Mouse (Mus musculus) limb, embryonic 12.5 days (tissue): ENCODE measurements around the gene Vkorc1l1. TPM values are rescaled to one million over a fixed set of nuclear protein-coding genes. Genes with fewer than 3 reads are reported as not detected.
"Not testable (repeated sequence)": the region's sequence is repeated elsewhere in the genome, so short reads cannot be mapped to it uniquely, and the experiment has no call there.

Experiments
- ATAC-seq: fragments of 200-750 bp; cut with Nextera tagmentation; 2 replicates; pipeline ENCODE4 v1.8.0; 2017; ENCODE audit warnings: low read depth, moderate TSS enrichment; ENCODE audit not compliant: insufficient number of reproducible peaks, insufficient read depth, low FRiP score, low TSS enrichment
- H3K27ac ChIP-seq: fragments of 300-500 bp; sonication (generic); 2 replicates; pipeline ENCODE4 v1.5.1; 2016; ENCODE audit warnings: mild to moderate bottlenecking, moderate library complexity
- H3K27me3 ChIP-seq: fragments of 300-500 bp; sonication (generic); 2 replicates; pipeline ENCODE4 v1.6.1; 2016; ENCODE audit warnings: mild to moderate bottlenecking, moderate library complexity
- H3K36me3 ChIP-seq: fragments of 300-500 bp; sonication (generic); 2 replicates; pipeline ENCODE4 v1.6.1; 2016; ENCODE audit warnings: mild to moderate bottlenecking, moderate library complexity
- H3K4me1 ChIP-seq: fragments of 300-500 bp; sonication (generic); replicated peaks from 2 replicates; pipeline ENCODE4 v1.6.1; 2016
- H3K4me2 ChIP-seq: fragments of 300-500 bp; sonication (generic); 2 replicates; pipeline ENCODE4 v1.6.1; 2016; ENCODE audit warnings: mild to moderate bottlenecking, moderate library complexity
- H3K4me3 ChIP-seq: fragments of 300-500 bp; sonication (generic); replicated peaks from 2 replicates; pipeline ENCODE4 v1.5.1; 2016; ENCODE audit warnings: mild to moderate bottlenecking
- H3K9ac ChIP-seq: fragments of 300-500 bp; sonication (generic); replicated peaks from 2 replicates; pipeline ENCODE4 v1.6.1; 2016; ENCODE audit warnings: mild to moderate bottlenecking, moderate library complexity
- H3K9me3 ChIP-seq: fragments of 300-500 bp; sonication (generic); 2 replicates; pipeline ENCODE4 v1.6.1; 2016; ENCODE audit warnings: mild to moderate bottlenecking, moderate library complexity
- WGBS: fragments of 180-500 bp; shearing (Covaris S2); methylation state at CpG from one replicate; pipeline ENCODE4 v1.1.7; 2016; 5-methylcytosine and 5-hydroxymethylcytosine counted together
- polyA plus RNA-seq: library from polyadenylated mRNA; unstranded; fragments of >200 nt; fragmentation: Nextera tagmentation; extraction: Ambion mirVana; gene quantifications from 2 replicates; pipeline ENCODE4 v1.2.1, GENCODE M21; 2016

Gene Vkorc1l1
- polyA plus RNA-seq, 1 experiment from 2014 or later = 35.8 TPM

DNA sequence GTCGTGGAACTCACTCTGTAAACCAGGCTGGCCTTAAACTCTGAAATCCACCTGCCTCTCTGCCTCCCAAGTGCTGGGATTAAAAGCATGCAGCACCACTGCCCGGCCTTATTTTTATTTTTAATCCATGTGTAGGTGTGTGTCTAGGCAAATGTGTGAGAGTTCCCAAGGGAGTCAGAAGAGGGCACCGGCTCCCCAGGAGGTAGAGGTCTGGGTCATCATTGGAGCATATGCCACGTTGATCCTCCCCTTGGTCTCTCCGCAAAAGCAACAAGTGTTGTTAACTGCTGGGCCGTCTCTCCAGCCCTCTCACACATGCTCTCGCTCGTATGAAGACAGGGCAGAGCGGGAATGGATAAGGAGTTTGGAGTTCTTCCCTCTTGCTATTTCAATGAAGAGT is 23.0 kb upstream of the Vkorc1l1 start:
- no peaks in the 10 kb centered on the region for H3K27me3 ChIP-seq
- 79% methylated on average over 9 of the region's 9 CpGs for WGBS
- no peak overlapping the region for H3K4me3 ChIP-seq
- ATAC-seq = no peak
- H3K36me3 ChIP-seq = no peaks in the 10 kb centered on the region
- H3K9me3 ChIP-seq = no peaks in the 10 kb centered on the region
- no peak overlapping the region for H3K27ac ChIP-seq
- no peaks in the 10 kb centered on the region for H3K4me1 ChIP-seq
- H3K4me2 ChIP-seq = no peak overlapping the region
- no peak overlapping the region for H3K9ac ChIP-seq

DNA sequence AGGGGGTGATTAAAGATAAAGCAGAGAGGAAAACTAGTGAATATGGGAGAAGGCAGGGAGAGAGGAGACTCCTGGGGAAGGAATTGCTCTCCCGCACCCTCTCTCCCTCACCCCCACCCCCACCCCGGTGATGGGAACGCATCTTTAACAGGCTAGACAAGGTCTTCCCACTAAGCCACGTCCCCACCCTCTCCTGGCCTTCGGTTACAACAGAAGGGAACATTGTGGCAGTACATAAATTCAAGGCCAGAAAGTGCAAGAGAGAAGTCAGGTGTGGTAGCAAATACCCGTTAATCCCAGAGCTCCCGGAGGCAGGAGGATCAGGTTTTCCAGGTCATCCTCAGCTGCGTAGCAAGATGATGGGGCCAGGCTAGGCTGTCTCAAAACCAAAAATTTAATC is 22.4 kb upstream of the Vkorc1l1 start:
- Histone ChIP-seq H3K4me1 (no peaks in the 10 kb centered on the region), H3K4me2 (no peak overlapping the region), H3K27me3 (no peaks in the 10 kb centered on the region), H3K9ac (no peak overlapping the region), H3K27ac (no peak overlapping the region), H3K4me3 (no peak overlapping the region), H3K9me3 (no peaks in the 10 kb centered on the region), H3K36me3 (no peaks in the 10 kb centered on the region)
- 65% methylated on average over 8 of the region's 8 CpGs for WGBS
- no peak for ATAC-seq

DNA sequence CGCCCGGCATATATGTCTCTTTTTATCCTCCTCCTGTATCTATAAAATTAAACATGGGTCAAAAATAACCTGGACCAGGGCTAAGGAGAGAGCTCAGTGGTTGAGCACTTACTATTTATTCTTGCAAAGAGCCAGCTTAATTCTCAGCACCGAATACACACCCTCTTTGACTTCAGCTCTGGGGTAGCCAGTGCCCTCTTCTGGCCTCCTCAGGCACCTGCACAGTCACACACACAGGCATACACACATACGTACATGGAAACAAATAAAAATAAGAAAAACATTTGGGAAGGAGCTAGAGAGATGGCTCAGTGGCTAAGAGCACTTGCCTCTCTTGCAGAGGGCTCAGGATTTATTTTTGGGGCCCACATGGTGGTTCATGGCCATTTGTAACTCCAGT is 19.8 kb upstream of the Vkorc1l1 start:
- Histone ChIP-seq H3K27ac (no peak overlapping the region), H3K27me3 (no peaks in the 10 kb centered on the region), H3K36me3 (no peaks in the 10 kb centered on the region), H3K4me2 (no peak overlapping the region), H3K9me3 (no peaks in the 10 kb centered on the region), H3K9ac (no peak overlapping the region), H3K4me1 (no peaks in the 10 kb centered on the region), H3K4me3 (no peak overlapping the region)
- no peak for ATAC-seq
- 91% methylated on average over 4 of the region's 4 CpGs for WGBS

DNA sequence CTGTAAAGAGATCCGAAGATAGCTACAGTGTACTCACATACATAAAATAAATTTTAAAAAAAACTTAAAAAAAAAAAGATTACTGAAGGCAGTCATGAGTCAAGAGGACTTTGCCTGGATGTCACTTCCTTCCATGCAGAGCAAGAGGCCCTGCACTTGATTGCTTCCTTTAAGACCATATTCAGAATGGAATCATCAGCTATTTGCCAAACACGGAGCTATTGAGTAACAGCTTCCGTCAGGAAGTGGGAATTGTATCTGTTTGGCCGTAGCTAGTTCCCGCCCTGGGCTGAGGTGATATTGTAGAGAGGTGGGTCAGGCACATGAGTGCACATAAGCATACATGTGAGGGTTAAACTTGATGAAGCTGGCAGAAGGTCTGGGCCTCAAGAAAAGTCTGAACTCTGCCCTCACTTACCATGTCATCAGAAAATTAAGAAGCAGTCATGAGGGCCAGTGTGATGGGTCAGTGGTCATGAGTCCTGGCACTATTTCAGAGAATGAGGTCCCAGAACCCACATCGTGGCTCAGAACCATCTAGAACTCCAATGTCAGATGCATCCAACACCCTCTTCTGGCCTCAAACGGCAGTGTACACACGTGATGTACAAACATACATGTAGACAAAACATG is 16.8 kb upstream of the Vkorc1l1 start:
- Histone ChIP-seq H3K4me3 (no peak overlapping the region), H3K9ac (no peak overlapping the region), H3K4me1 (no peaks in the 10 kb centered on the region), H3K27ac (no peak overlapping the region), H3K36me3 (no peaks in the 10 kb centered on the region), H3K4me2 (no peak overlapping the region), H3K9me3 (no peaks in the 10 kb centered on the region), H3K27me3 (no peaks in the 10 kb centered on the region)
- no peak for ATAC-seq
- 90% methylated on average over 8 of the region's 8 CpGs for WGBS

DNA sequence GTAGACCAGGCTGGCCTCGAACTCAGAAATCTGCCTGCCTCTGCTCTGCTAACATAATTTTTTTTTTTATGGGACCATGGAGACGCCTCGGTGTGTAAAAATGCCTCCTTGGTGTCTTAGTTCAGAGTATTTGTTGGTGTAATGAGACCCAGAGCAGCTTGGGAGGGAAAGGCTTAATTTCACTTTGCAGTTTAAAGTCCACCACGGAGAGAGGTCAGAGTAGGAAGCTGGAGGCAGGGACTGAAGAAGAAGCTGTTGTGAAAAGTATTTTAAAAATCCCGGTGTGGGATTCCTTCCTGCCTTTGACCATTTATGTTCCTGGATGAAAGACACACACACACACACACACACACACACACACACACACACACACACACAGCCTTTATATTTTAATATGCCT is 15.8 kb upstream of the Vkorc1l1 start:
- H3K4me3 ChIP-seq = no peak overlapping the region
- no peaks in the 10 kb centered on the region for H3K36me3 ChIP-seq
- WGBS = 69% methylated on average over 5 of the region's 5 CpGs
- no peaks in the 10 kb centered on the region for H3K9me3 ChIP-seq
- no peaks in the 10 kb centered on the region for H3K27me3 ChIP-seq
- H3K4me1 ChIP-seq = no peaks in the 10 kb centered on the region
- no peak overlapping the region for H3K27ac ChIP-seq
- no peak overlapping the region for H3K4me2 ChIP-seq
- no peak overlapping the region for H3K9ac ChIP-seq
- no peak for ATAC-seq

DNA sequence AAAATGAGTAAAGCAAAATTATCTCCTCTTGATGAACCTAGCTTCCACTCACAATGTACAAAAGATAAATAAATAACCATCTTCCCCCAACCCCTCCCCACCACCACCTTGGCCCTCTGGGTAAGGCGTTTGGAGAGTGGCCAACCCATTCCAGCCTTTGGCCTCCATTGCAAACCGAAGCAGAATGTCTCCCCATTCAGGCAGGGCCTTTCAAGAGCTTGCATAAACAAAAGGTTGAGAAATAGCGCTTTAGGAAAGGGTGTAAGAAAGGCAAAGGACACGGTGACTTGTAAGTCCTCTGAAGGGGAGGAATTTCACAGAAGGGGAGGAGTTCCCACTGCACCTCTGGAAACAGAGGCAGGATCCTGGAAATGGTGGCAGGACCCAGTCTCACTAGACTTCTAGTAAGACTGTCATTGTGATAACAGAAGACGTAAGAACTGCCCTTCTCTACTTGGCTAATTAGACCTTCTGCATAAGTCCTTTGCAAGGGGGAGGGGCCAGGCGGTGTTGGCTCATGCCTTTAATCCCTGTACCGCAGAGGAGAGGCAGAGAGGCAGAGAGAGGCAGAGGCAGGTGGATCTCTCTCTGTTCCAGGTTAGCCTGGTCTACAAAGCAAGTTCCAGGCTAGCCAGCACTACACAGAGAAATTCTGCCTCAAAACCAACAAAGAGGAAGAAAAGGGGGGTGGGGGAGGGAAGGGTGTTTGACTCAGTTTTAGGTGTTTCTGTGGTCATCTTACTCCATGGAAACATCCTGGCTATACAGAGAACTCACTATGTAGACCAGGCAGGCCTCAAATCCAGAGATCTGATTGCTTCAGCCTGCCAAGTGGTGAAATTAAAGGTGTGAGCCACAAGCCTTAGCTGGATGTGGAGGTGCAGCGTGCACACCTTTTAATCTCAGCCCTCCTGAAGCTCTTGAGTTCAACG is 11.6 kb upstream of the Vkorc1l1 start:
- Histone ChIP-seq H3K9ac (no peak overlapping the region), H3K4me1 (no peaks in the 10 kb centered on the region), H3K36me3 (no peaks in the 10 kb centered on the region), H3K27me3 (no peaks in the 10 kb centered on the region), H3K4me3 (no peak overlapping the region), H3K9me3 (no peaks in the 10 kb centered on the region), H3K4me2 (no peak overlapping the region), H3K27ac (no peak overlapping the region)
- ATAC-seq = no peak
- WGBS = 51% methylated on average over 9 of the region's 9 CpGs

DNA sequence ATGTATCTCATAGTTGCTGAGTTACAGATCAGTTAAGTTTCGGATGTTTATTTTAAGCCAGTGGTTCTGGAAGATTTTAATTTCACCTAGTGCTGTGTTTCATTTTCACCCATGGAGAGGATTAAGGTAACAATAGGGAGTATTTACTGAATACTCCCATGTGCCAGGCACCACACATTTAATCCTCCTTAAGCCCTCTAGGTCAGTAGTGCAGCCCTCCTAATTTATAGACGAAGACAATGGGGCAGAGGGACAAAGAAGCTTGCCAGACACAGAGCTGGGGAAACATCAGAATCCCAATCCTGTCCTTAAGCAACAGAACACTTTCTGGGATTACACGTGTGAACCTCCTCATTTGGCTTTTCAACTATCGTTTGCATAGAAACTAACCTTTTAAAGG is 4.8 kb upstream of the Vkorc1l1 start:
- no peak for ATAC-seq
- no peaks in the 10 kb centered on the region for H3K9me3 ChIP-seq
- no peaks in the 10 kb centered on the region for H3K36me3 ChIP-seq
- H3K9ac ChIP-seq = no peak overlapping the region
- no peak overlapping the region for H3K4me3 ChIP-seq
- H3K27me3 ChIP-seq = no peaks in the 10 kb centered on the region
- H3K4me2 ChIP-seq = no peak overlapping the region
- WGBS = 51% methylated on average over 4 of the region's 4 CpGs
- no peaks in the 10 kb centered on the region for H3K4me1 ChIP-seq
- no peak overlapping the region for H3K27ac ChIP-seq

DNA sequence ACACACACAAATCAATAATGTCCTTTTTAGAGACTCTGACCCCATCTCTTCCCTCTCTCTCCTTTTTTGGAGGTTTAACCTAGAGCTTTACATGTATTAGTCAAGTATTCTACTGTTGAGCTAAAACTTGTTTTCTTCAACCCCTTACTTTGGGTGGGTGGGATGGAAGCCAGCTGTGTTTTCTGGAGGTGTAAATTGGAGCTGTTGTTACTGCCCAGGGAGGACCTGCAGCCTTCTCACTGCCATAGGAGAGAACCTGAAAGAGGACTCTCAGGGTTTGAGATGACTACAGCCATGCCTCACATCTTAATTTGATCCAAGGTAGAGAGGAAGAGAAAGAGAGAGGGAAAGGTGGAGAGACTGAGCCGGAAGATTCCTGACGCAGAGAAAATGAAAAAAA is 1.5 kb upstream of the Vkorc1l1 start:
- Histone ChIP-seq H3K27ac (no peak overlapping the region), H3K36me3 (peaks cover 5% of the 10 kb centered on the region), H3K4me1 (peaks cover 4% of the 10 kb centered on the region; the same call in 1 of the 2 replicates), H3K9ac (no peak overlapping the region), H3K9me3 (no peaks in the 10 kb centered on the region), H3K4me3 (no peak overlapping the region), H3K4me2 (no peak overlapping the region), H3K27me3 (no peaks in the 10 kb centered on the region)
- ATAC-seq = no peak
- WGBS = 61% methylated on average over 2 of the region's 2 CpGs

DNA sequence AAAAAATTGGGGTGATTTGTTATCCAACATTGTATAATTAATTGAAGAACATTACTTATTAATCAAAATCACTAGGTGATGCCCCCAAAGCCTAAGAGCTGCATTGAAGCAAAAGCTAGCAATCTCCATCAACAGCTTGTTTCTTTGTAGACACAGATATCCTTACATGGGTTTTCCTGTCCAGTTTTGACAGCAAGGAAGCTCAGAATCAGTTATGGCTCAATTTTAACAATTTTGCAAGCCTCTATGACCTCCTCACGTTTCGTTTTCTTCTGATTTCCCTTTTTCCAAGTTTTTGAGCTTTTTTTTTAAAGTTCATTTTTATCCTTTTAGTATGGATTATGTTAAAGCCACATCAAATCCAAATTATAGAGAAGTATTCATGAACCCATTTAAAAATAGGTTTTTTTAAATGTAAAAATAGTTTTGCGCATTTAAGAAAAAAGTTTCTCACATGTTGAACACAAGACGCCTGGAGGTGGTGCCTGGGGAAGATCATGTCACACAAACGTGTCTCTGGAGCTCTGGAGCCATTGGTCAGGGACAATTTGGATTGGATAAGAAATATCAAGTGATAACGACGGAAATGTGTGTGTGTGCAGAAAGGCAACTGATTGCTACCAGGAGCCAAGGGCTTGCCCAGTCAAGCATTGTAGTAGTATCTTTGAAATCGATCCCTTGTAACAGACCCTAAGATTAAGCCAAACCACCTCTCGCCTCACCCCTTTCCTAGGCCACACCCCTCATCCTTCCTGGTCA is 855 bp upstream of the Vkorc1l1 start:
- no peaks in the 10 kb centered on the region for H3K27me3 ChIP-seq
- no peak overlapping the region for H3K9ac ChIP-seq
- 9% methylated on average over 9 of the region's 9 CpGs for WGBS
- H3K27ac ChIP-seq = 0 out of 2 replicates have a peak overlapping the region, but pooled peaks have one; percentile 47
- H3K9me3 ChIP-seq = no peaks in the 10 kb centered on the region
- peak overlapping the region; percentile 48 for H3K4me2 ChIP-seq
- H3K4me3 ChIP-seq = peak overlapping the region; percentile 86
- peaks cover 10% of the 10 kb centered on the region for H3K36me3 ChIP-seq
- peaks cover 4% of the 10 kb centered on the region; the same call in 1 of the 2 replicates for H3K4me1 ChIP-seq
- ATAC-seq = no peak; the same call in none of the 2 replicates

DNA sequence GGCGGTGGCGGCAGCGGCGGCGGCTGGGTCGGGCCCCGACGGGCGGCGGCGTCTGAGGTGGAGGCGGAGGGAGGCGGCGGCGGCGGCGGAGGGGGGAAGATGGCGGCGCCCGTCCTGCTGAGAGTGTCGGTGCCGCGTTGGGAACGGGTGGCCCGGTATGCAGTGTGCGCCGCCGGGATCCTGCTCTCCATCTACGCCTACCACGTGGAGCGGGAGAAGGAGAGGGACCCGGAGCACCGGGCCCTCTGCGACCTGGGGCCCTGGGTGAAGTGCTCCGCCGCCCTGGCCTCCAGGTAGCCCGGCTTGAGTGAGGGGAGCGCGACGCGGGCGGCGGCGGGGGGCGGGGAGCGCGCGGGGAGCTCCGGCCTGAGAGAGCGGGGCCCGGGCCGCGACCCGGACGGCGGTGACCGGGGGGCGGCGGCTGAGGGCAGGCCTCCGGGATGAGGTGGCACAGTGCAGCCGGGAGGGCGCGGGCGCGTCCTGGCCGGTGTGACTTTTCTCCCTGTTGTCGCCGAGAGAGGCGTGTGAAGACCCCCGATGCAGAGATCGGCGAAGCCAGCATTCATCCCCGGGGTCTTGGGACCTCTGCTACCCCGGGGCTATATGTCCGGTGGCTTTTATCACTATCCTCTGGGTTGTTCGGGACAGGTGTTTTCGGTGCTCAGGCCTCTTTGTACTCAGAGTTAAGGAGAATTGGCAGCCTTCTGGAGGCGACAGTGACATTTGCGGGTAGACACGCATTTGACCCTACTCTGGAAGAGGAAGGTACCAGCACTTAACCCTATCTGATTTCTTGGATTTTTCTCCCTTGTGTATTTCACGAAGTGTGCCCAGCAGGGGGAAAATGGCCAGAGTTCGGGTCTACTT is 536 bp downstream of the Vkorc1l1 start:
- H3K4me2 ChIP-seq = peak overlapping the region; percentile 77
- WGBS = 1% methylated on average over 51 of the region's 82 CpGs
- H3K9me3 ChIP-seq, H3K27me3 ChIP-seq, H3K4me1 ChIP-seq: not testable (repeated sequence)
- ATAC-seq = peak; percentile 30; the same call in 1 of the 2 replicates
- H3K4me3 ChIP-seq = peak overlapping the region; percentile 86
- peak overlapping the region; percentile 89 for H3K9ac ChIP-seq
- H3K36me3 ChIP-seq = peaks cover 13% of the 10 kb centered on the region
- H3K27ac ChIP-seq = peak overlapping the region; percentile 73
